Mouse (Mus musculus): ENCODE measurements at regions not wholly inside any gene's neighbourhood (a gene's known extent, or its start where the extent isn't known, plus 50 kb on each side); places are given as distances from the start of the nearest gene placed in this dataset.

GRCm38 (mm10) chr6:94413987-94414360, 86.2 kb upstream of the Slc25a26 start:
- no peak for DNase-seq (ENCODE audit: low read depth)
- no peak for TF ChIP-seq CTCF (IDR thresholded peaks at IDR 0.05; ENCODE audit: borderline replicate concordance, extremely low read depth, insufficient read depth, insufficient read length)
- no peak for TF ChIP-seq POLR2A (IDR thresholded peaks at IDR 0.05; ENCODE audit: borderline replicate concordance, extremely low read depth, insufficient read depth, insufficient read length, poor library complexity, severe bottlenecking)

GRCm38 (mm10) chr6:94413297-94413986, 86.7 kb upstream of the Slc25a26 start:
- TF ChIP-seq POLR2A (IDR thresholded peaks at IDR 0.05; ENCODE audit: borderline replicate concordance, extremely low read depth, insufficient read depth, insufficient read length, poor library complexity, severe bottlenecking) (no peak), CTCF (IDR thresholded peaks at IDR 0.05; ENCODE audit: borderline replicate concordance, extremely low read depth, insufficient read depth, insufficient read length) (no peak)
- DNase-seq (ENCODE audit: low read depth): no peak

DNA sequence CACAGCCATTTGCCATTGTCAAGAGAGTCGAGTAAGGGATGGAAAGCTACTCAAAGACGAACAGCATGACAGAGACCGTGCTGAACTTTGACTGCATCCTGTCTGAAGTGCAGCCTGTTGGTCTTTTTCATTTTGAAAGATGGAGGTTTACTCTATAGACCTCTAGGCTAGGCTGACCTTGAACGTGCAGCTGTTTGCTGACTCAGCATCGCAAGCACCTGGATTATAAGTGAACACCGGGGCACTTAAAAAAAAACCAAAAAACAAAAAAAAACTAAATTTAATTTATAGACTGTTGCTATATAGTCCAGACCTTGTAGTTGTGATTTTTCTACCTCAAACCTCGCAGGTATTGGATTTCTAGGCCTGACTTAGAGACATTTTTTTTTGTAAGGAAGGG, 87.8 kb upstream of the Slc25a26 start:
- no peak for TF ChIP-seq POLR2A (IDR thresholded peaks at IDR 0.05; ENCODE audit: borderline replicate concordance, extremely low read depth, insufficient read depth, insufficient read length, poor library complexity, severe bottlenecking)
- no peak for TF ChIP-seq CTCF (IDR thresholded peaks at IDR 0.05; ENCODE audit: borderline replicate concordance, extremely low read depth, insufficient read depth, insufficient read length)
- DNase-seq (ENCODE audit: low read depth): no peak

DNA sequence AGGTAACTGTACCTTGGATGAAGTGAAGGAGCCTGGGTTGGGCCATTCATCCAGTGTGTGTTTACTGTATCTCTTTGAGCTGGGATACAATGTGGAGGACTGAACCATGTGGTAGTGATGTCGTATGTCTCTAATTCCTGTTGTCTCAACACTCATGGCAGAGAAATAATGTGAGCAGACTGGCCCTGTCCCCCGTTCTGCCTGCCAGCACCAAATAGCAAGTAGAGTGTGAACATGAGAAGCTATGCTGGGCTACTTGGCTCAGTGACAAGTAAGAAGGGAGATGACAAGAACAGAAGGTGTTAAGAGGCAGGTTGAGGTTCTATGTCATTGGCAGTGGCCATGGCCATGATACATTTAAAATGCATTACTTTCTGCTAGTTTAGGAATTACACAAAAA, 89.7 kb upstream of the Slc25a26 start:
- peak; percentile 47 for DNase-seq (ENCODE audit: low read depth)
- TF ChIP-seq POLR2A (IDR thresholded peaks at IDR 0.05; ENCODE audit: borderline replicate concordance, extremely low read depth, insufficient read depth, insufficient read length, poor library complexity, severe bottlenecking) (no peak), CTCF (IDR thresholded peaks at IDR 0.05; ENCODE audit: borderline replicate concordance, extremely low read depth, insufficient read depth, insufficient read length) (no peak)

DNA sequence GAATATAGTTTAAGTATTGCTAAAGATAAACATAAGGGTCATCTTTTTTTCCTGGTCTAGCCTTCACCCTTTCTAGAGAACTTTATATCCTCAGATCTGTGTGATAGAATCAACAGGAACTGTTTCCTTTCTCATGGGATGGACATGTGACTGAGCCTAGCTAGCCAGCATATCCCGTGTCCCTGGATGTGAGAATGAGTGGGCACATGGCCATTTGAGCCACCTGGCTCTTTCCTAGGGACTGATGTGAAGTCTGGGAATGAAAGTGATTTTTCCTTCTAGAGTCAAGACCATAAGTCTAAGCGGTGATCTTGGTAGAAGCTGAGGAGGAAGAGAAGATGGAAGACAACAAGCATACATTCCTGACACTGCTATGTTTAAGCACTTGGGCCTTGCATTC, 91.1 kb upstream of the Slc25a26 start:
- DNase-seq (ENCODE audit: low read depth): no peak
- TF ChIP-seq CTCF (IDR thresholded peaks at IDR 0.05; ENCODE audit: borderline replicate concordance, extremely low read depth, insufficient read depth, insufficient read length) (no peak), POLR2A (IDR thresholded peaks at IDR 0.05; ENCODE audit: borderline replicate concordance, extremely low read depth, insufficient read depth, insufficient read length, poor library complexity, severe bottlenecking) (no peak)

- DNase-seq (ENCODE audit: low read depth): peak; percentile 79
- TF ChIP-seq POLR2A (IDR thresholded peaks at IDR 0.05; ENCODE audit: borderline replicate concordance, extremely low read depth, insufficient read depth, insufficient read length, poor library complexity, severe bottlenecking): no peak
- no peak for TF ChIP-seq CTCF (IDR thresholded peaks at IDR 0.05; ENCODE audit: borderline replicate concordance, extremely low read depth, insufficient read depth, insufficient read length)
These were observed 92.4 kb upstream of the Slc25a26 start for GRCm38 (mm10) chr6:94407751-94408150.

- TF ChIP-seq CTCF (IDR thresholded peaks at IDR 0.05; ENCODE audit: borderline replicate concordance, extremely low read depth, insufficient read depth, insufficient read length) (no peak), POLR2A (IDR thresholded peaks at IDR 0.05; ENCODE audit: borderline replicate concordance, extremely low read depth, insufficient read depth, insufficient read length, poor library complexity, severe bottlenecking) (no peak)
- no peak for DNase-seq (ENCODE audit: low read depth)
These were observed 94.6 kb upstream of the Slc25a26 start for GRCm38 (mm10) chr6:94405371-94406076.

- no peak for TF ChIP-seq POLR2A (IDR thresholded peaks at IDR 0.05; ENCODE audit: borderline replicate concordance, extremely low read depth, insufficient read depth, insufficient read length, poor library complexity, severe bottlenecking)
- TF ChIP-seq CTCF (IDR thresholded peaks at IDR 0.05; ENCODE audit: borderline replicate concordance, extremely low read depth, insufficient read depth, insufficient read length): no peak
- DNase-seq (ENCODE audit: low read depth): no peak
These were observed 98.3 kb upstream of the Slc25a26 start for GRCm38 (mm10) chr6:94401617-94402481.

- peak; percentile 89 for DNase-seq (ENCODE audit: low read depth)
- TF ChIP-seq CTCF (IDR thresholded peaks at IDR 0.05; ENCODE audit: borderline replicate concordance, extremely low read depth, insufficient read depth, insufficient read length) (no peak), POLR2A (IDR thresholded peaks at IDR 0.05; ENCODE audit: borderline replicate concordance, extremely low read depth, insufficient read depth, insufficient read length, poor library complexity, severe bottlenecking) (no peak)
These were observed 99.0 kb upstream of the Slc25a26 start for GRCm38 (mm10) chr6:94401061-94401591.

GRCm38 (mm10) chr6:94400471-94401051, 99.6 kb upstream of the Slc25a26 start:
- TF ChIP-seq CTCF (IDR thresholded peaks at IDR 0.05; ENCODE audit: borderline replicate concordance, extremely low read depth, insufficient read depth, insufficient read length) (peak; percentile 68), POLR2A (IDR thresholded peaks at IDR 0.05; ENCODE audit: borderline replicate concordance, extremely low read depth, insufficient read depth, insufficient read length, poor library complexity, severe bottlenecking) (no peak)
- DNase-seq (ENCODE audit: low read depth): peak; percentile 86

- TF ChIP-seq CTCF (IDR thresholded peaks at IDR 0.05; ENCODE audit: borderline replicate concordance, extremely low read depth, insufficient read depth, insufficient read length): no peak
- TF ChIP-seq POLR2A (IDR thresholded peaks at IDR 0.05; ENCODE audit: borderline replicate concordance, extremely low read depth, insufficient read depth, insufficient read length, poor library complexity, severe bottlenecking): no peak
- no peak for DNase-seq (ENCODE audit: low read depth)
These were observed 107.4 kb upstream of the Magi1 start for GRCm38 (mm10) chr6:94391134-94391533.

All from brain, embryonic 14.5 days (tissue).